Mouse (Mus musculus) layer of hippocampus, adult 9-10 months (tissue): ENCODE measurements at regions not wholly inside any gene's neighbourhood (a gene's known extent, or its start where the extent isn't known, plus 50 kb on each side); places are given as distances from the start of the nearest gene placed in this dataset.

Experiments
- DNase-seq: peaks from one replicate; pipeline ENCODE4 v3.0.0; 2022; ENCODE audit warnings: low spot score

DNA sequence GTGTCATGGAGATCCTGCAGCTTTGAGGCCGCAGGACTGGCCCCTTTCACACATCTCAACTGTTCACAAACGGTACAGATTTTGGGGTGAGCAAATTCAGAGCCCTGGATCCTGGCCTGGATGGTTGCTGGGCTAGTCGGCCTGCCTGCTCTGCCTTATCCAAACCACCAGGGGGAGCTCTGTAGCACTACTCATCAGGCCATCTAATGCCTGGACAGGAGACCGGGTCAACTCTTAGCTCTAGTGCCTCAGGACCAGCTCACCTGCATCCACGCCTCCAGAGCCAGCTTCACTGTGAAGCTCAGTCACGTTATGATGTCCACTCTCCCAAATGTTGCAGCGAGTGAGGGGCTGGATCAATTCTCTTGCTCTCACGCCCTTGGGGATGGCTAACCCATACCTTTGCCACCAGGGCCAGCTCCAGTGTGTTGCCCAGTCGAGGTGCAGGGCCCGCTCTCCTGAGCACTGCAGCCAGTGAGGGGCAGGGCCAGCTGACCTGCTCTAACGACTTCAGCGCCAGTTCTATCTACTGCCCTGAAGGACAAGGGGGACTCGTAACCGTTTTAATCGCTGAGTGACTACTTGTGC is 206.8 kb downstream of the Etnk1 start:
- peak; percentile 33 for DNase-seq

DNA sequence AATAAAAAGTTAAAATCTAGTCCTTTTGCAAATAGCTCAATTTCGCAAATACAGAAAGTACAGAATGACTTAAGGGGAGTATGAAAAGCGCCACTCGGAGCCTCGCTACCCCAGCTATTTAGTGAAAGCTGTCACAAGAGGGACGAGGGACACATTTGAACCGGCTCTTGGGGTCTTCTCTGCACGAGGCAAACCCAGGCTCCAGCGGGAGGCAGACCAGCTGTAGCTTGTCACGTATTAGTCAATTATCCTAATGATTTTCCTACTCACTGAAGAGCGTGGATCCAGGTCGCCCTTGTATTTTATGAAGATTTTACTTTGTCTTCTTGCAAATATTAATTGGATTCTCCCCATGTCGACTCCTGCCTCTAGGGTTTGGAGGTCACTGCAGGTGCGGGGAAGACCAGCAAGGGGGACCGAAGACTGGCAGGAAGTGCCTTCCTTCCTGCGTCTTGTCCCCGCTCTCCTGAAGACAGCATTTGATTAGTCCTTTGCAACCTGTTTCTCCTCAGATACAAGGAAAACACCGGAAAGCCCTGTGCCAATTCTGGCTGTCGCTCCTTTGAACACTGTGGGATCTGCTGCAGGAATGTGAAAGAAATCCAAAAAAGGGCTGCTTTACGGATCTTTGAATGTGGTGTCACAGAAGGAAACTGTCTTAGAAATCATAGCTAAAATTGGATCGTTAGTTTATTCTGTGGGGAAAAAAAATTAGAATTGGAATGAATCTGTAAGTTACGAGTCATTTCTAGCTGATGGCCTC is 209.1 kb downstream of the Etnk1 start:
- no peak for DNase-seq

DNA sequence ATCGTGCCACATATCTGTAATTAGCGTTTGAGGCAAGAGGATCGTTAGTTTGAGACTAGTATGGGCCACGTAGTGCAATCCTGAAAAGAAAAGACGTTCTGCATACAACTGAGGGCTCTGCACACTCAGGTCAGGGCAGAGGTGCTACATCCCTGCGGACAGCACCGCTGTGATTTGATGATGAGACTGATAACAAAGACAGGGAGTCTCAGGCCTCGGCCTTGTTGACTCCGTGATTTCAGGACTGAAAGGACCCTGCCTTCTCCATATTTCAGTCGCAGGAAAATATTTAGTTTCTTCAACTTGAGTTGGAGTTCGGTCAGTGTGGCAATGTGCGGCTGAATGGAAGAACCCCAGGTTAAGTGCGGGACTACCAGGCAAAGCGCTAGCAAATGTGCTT is 210.1 kb downstream of the Etnk1 start:
- no peak for DNase-seq

DNA sequence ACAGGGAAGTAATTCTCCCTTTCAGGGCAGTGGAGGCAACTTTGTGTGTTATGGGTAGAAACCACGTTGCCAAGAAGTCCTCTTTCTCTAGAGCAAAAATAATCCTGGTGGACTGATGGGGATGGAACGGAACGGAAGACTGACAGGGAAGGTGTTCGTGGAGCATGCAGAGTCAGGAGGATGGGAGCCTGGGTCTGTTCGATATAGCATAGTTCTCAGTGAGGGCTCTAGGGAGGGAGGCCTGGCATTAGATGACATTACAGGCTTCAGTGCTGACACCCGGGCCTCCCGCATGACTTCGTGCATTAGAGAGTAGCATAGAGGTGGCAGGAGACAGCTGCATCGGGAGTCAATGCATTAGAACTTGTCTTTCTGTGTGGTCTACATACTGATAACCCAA is 211.1 kb downstream of the Etnk1 start:
- DNase-seq, result no peak

DNA sequence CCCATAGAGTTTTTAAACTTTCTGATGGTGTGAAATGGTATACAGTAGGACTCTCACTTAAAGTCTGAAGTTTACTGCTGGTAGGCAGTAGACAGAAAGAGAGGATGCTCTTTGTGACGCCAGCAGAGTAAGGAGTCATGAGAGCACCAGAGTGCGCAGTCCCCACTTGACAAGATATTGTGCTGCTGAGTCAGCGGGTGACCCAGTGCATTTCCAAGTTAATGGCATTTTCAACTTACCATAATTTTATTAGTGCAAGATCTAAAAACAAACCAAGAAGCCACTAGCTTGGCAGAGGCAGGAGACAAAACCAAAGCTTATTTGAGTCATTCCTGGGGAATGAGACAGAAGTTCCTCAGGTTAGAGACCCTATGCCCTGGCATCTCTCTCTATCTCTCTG is 213.5 kb downstream of the Etnk1 start:
- DNase-seq, result no peak

DNA sequence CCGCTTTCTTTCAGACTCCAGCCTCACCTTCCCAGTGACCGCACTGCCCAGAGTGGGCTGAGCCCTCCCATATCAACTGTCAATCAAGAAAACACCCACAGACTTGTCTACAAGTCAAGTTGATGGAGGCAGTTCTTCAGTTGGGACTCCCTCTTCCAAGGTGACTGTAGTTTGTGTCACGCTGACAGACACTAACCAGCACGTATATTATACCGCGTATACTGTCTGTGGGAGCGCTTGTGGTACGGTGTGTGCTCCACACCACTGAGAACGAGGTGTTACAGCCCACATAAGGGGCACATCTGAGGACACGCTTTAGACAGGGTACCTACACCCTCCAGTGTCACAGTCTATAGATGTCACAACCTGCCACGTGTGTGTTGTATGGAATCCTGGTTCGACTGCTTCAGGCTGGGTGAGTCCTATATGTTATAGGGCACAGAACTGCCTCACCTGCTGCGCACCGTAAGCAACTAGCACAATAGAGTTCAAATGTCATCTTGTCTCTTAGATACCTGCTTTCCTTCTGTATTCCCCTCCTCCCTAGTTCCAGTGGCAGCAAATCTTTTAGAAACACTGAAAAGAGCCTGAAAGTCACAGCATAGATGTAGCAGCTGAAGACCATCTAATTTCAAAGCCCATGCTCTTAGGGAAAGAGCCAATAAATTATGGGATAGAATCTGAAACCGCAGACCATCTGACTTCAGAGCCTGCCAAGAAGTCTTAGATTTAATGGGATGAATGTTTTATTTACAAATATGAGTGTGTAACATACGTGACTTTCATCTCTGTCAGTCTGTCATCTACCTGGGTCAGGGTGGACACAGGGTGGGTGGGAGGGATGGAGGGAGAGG is 219.8 kb downstream of the Etnk1 start:
- no peak for DNase-seq

DNA sequence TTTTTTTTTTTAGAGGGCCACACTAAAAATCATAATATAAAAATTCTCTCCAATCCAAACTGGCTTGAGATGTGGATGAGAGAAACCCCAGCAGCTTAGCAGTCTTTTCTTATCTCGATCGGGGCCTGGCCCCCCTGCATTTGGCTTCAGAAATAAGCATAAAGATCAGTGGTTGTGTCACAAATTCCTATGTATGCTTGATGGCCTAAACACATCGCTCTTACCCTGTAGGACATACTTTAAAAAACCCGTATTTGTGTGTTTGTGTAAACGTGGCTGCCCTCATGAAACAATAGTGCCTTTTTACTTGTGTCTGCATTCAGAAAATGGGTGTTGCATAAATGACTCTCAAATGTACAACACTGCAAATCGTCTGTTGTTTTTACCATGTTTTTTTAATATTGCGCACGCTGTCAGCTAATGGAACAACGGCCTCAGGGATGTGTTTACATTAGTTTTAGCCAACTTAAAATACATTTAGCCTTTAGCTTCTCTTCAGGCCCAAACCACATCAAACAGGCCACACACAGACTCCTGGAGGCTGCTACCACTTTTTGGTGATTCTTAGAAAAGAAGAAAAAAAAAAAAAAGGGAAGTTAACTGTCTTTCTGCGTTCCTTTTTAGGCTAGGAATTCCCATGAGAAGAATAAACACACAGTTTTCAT is 226.7 kb downstream of the Etnk1 start:
- no peak for DNase-seq

DNA sequence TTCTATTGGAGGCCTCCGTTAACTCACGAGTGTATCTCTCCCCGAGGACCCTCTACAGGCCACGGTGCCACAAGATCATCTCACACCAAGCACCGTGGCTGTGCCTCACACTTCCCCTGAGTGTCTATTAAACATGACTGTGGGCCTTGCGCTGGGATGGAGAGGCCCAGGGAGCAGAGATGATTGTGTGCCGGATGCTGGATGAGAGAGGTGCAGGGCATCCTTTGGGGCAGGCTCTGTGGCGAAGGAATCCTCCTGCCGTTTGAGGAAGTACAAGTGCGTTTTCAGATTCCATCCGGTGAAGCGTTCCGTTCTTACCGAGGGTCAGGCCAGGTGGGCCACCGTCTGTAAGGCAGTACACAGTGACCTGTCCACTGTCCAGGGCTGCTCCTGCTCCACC is 227.4 kb downstream of the Etnk1 start:
- DNase-seq, result no peak

DNA sequence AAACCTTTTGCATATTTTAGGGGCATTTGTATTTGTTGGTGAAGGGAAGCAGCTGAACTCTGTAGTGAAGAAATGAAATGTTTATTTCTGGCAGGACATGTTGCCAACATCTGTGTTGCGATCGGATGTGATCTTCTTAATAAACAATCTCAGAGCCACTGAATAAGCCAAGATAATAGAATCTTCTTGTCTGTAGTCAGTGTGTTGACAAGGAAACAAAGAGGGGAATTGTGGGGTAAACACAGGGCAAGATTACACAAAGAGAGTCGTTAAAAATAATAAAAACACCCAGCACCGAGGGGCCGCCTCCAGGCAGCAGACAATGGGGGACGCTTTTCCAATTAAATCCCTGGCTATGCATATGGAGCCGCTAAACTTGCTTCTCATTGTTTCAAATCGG is 234.4 kb downstream of the Etnk1 start:
- DNase-seq, result no peak

DNA sequence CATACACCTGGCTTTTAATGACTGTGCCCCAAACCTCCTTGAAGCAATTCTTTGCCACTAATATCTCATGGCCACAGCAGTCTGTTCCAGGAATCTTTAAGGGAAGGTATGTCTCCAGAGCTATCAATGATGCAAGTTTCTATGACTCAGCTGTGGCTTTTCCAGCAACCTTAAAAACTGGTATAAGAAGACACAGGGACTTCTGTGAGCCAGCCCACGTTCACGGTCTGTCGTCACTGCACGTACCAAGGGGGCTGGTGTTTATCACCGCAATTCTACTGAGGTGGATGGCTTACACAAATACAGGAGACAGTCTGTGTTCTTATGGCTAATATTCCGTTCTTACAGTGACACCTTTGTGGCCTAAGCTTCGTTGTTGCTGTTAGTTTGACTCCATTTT is 234.9 kb downstream of the Etnk1 start:
- DNase-seq, result no peak

DNA sequence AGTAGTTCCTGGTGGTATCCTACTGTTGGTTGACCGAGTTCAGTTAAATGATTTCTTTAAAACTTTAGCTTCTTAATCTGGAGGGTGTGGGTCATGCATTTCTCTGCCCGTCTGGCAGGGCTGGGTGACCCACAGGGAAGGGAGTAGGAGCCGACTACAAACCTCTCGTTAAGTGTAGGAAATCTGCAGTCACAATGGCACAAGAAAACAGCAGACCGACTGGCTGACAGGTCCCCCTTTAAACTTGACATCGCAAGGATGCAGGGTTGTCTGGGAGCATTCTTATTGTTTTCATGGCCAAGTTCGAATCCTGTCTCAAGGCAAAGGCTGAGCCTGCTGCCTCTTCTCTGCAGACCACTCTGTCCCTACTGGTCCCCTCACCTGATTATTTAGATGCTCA is 235.7 kb downstream of the Etnk1 start:
- DNase-seq, result no peak

DNA sequence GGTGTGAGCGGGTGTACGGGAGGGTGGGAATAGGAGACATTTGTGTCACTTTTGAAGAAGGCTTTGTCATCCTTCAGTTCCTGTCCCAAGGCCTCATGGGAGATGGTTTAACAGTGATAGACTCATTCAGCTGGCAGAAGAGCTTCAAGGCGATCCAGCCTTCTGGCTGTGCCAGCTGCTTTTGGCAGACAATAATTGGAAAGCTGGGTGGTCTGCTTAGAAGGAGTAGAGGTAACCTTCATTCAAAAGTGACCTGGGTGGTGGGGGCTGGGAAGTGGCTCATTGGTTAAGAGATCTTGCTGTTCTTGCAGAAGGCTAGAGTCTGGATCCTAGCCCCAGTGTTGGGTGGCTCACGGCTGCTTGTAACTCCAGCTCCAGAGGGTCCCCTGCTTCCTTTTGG is 237.5 kb downstream of the Etnk1 start:
- DNase-seq, result no peak

DNA sequence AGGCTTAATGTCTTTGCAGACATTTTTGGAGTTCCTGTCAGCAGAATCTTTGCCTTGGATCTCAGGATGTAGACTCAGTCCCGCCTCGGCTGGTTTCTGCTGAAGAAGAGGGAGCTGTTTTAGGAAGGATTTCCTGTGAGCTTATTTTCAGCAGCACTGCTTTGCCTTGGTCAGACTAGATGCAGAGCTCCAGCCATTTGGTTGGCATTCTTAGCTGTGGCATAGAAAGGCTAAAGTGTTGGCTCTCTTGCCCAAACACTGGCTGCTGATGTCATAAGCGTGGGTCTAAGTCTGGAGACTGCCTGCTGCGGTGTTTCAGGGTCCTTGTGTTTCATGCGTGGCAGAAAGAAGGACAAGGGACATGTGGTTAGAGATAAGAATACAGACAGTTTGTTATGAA is 245.0 kb downstream of the Etnk1 start:
- no peak for DNase-seq

DNA sequence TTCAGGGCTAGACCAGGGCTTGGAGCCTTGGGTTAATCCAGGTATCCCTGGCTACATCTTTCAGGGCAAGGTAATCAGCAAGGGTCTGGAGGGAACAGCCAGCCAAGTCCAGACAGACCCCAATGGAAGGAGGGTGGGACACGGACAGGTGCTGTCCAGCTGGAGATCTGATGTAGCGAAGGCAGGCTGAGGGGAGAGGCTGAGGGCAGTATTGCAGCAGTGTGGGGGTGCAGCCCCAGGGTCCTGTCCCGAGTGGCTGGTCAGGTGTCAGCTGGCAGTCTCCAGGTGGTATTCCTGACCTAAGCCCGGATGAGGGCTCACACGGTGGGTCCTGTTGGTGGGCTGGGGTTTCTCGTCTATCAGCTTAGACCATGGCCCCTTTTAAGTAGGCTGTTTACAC is 245.7 kb downstream of the Etnk1 start:
- DNase-seq, result no peak

DNA sequence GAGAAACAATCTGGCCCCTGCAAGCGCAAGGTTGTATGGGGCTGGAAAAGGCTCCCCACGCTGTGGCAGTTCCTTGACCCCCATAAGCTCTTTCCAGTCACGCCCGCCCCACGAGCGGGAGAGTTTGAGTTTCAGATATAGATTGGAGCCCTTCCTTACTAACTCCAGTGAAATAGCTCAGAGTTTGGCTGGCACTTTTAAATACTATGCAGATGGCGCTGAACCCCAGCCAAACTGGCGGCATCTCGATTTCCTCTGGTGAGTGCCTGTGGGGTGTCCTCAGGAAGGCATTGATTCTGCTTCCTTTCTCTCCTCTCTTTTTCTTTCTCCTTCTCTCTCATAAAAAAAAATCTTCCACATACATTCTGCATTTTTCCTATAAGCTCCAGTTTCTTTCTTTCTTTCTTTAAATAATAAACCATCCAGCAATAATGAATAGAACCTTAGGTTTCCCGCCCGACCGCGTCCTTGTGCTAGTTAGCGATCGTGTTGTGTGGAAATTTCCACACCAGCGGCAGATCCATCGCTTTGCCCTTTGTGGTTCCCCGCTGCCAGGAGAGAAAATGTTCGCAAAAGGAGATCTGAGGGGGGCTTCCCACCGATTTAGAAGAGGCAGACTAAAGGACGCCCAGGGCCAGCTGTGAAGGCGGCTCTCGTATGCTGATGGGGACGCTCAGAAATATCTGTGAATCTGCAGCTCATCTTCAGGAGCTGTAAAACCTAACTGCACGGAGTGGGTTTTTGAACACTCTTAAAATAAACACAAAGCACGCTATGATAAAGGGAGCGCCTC is 247.8 kb downstream of the Etnk1 start:
- DNase-seq, result peak; percentile 73

DNA sequence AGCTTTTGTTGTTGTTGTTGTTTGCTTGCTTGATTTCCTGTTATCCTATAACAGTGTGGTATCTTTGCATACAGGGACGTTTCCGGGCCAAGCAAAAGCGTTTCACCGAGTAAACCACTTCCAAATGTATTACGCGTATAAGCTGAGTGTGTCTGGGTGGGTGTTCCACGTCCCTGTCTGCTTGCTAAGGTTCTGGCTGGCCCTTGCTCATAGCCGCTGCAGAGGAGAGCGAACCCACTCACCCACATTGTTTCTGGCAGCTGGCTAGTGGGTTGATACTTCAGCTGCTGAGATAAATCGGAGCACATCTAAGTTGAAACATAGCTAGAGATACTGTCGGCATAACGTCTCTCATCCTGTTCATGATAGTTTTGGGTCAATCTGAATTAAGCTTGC is 248.4 kb downstream of the Etnk1 start:
- no peak for DNase-seq

DNA sequence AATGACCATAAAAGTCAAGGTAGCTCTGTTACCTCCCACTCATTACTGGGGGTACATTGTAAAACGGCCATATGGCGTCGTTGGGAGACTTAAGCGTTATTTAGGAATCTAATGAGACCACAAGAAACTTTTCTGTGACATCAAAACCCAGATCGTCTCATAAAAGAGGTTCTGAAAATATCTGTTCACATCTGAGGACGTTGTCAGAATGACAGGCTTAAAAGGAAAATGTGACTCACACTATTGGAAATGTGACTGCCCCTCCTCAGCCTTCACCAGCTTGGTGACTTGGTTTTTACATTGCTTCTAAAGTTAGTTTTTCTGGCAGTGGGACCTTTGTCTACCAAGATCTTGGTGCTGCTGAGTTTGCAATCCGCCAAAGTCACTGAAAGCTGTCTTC is 252.9 kb downstream of the Etnk1 start:
- no peak for DNase-seq

DNA sequence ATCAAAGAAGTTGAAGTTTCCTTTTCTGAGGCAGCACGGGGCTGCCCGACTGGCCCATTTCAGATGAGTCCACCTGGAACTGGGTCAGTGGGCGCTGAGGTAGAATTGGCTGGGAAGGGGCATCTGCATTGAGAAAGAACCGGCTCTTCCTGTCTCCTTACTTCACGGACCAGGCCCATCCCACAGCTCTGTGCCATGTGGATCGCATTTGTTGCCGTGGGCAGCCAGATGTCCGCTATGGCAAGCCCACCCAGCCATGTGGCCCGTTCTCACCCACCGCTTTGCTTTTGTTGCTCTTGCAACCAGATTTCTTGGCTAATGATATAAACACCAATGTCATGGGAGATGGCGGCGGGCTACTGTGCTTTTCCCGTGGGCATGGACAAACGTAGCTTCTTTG is 256.0 kb downstream of the Etnk1 start:
- DNase-seq, result no peak

DNA sequence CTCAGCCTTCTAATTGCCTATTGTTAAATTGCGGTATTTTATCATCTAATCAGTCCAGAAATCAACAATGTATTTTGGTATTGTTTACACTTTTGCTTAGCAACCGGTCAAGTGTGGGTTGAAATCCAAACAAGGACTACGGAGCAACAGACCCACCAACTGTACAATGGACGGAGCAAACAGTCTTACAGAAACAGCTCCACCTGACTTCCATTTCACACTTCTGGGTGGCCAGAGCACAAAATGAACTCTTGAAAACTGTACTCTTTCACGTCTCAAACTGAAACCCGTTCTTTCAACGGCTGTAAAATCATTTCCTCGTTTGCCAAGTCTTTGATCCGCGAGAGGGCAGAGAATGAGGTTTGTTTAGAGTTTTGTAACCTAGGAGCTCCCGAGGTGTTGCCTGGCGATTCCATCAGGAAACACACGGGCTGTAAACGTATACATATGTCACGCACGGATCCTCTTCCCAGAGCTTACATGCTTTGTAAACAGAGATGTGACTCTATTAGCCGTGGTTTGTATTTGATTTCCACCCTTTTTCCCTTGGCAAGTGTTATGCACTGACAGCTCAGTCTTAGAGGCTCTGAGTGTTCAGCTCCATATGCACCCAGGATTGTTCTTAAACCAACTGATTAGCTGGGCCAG is 258.3 kb downstream of the Etnk1 start:
- DNase-seq, result no peak

DNA sequence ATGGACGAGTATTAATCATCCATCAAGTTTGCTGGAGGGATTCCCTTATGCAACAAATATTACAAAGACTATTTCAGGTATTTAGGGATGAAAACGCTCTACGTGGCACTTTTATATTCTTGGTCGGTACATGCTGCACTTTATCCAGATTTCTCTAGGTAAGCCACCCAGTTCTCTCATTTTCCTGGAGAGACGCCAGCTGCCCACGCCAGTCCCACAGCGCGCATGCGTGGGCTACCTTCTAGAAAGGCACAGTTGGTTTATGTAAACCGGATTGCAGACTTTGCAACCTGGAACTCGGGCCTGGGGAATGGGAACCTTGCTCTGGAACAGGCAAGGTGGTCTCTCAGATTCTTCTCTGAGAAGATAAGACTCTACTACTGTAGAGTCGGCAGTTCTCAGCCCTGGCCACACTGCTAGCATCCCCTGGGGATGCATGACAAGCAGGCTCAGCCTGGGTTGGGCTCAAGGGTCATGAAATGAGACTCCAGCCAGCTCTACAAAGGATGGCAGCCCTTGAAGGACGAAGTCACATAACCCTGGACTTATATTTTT is 265.0 kb downstream of the Etnk1 start:
- DNase-seq, result no peak
